Mouse (Mus musculus) adrenal gland, adult 2 months (tissue): Measurements from ENCODE around the gene Ppp3ca. TPM values are rescaled to one million over a fixed set of nuclear protein-coding genes. Genes with fewer than 3 reads are reported as not detected.

Source experiments
- DNase-seq: peaks from one replicate; pipeline ENCODE4 v3.0.0; 2021
- polyA plus RNA-seq: library from polyadenylated mRNA; depleted of rRNA; stranded (reverse); fragments of >200 nt; gene quantifications from 2 replicates; pipeline ENCODE4 v1.2.3, GENCODE M21; 2012
- total RNA-seq, 2 experiments: library from RNA; stranded (reverse); gene quantifications; 2 replicates each; pipeline ENCODE4 v1.2.3; 2021

The Ppp3ca gene
- total and polyA plus RNA-seq, 3 experiments = 39.2 to 50.7 (median 48.5) TPM

GRCm38 (mm10) chr3:136725311-136726156 is 55.6 kb downstream of the Ppp3ca start:
- DNase-seq = peak; percentile 55

GRCm38 (mm10) chr3:136727877-136728276 is 58.0 kb downstream of the Ppp3ca start:
- DNase-seq = peak; percentile 20

GRCm38 (mm10) chr3:136729978-136730377 is 60.1 kb downstream of the Ppp3ca start:
- no peak for DNase-seq

GRCm38 (mm10) chr3:136731579-136731978 is 61.7 kb downstream of the Ppp3ca start:
- no peak for DNase-seq

GRCm38 (mm10) chr3:136736021-136736420 is 66.1 kb downstream of the Ppp3ca start:
- no peak for DNase-seq

- DNase-seq = no peak
Observed at GRCm38 (mm10) chr3:136736773-136737298, 66.9 kb downstream of the Ppp3ca start.

- no peak for DNase-seq
Observed at GRCm38 (mm10) chr3:136738474-136738873, 68.5 kb downstream of the Ppp3ca start.

- DNase-seq = no peak
Observed at GRCm38 (mm10) chr3:136738914-136739313, 69.0 kb downstream of the Ppp3ca start.

GRCm38 (mm10) chr3:136741659-136742058 is 71.7 kb downstream of the Ppp3ca start:
- DNase-seq = no peak

GRCm38 (mm10) chr3:136742258-136743057 is 72.5 kb downstream of the Ppp3ca start:
- no peak for DNase-seq

- no peak for DNase-seq
Observed at GRCm38 (mm10) chr3:136744295-136744897, 74.5 kb downstream of the Ppp3ca start.

- no peak for DNase-seq
Observed at GRCm38 (mm10) chr3:136745456-136745855, 75.5 kb downstream of the Ppp3ca start.

- no peak for DNase-seq
Observed at GRCm38 (mm10) chr3:136748761-136749476, 79.0 kb downstream of the Ppp3ca start.

GRCm38 (mm10) chr3:136749477-136749797 is 79.5 kb downstream of the Ppp3ca start:
- DNase-seq = no peak

GRCm38 (mm10) chr3:136749951-136750350 is 80.0 kb downstream of the Ppp3ca start:
- no peak for DNase-seq

GRCm38 (mm10) chr3:136752126-136752716 is 82.3 kb downstream of the Ppp3ca start:
- no peak for DNase-seq

GRCm38 (mm10) chr3:136756137-136756536 is 86.2 kb downstream of the Ppp3ca start:
- DNase-seq = no peak

GRCm38 (mm10) chr3:136759446-136759845 is 89.5 kb downstream of the Ppp3ca start:
- no peak for DNase-seq

GRCm38 (mm10) chr3:136761292-136761978 is 91.5 kb downstream of the Ppp3ca start:
- peak; percentile 56 for DNase-seq

- DNase-seq = no peak
Observed at GRCm38 (mm10) chr3:136761979-136762341, 92.0 kb downstream of the Ppp3ca start.

- no peak for DNase-seq
Observed at GRCm38 (mm10) chr3:136763717-136764270, 93.9 kb downstream of the Ppp3ca start.
